Mouse (Mus musculus) adrenal gland, adult 8-10 months (tissue): Measurements from ENCODE around the gene Plaur. TPM values are rescaled to one million over a fixed set of nuclear protein-coding genes. Genes with fewer than 3 reads are reported as not detected.

Experiments used
- DNase-seq: peaks from one replicate; pipeline ENCODE4 v3.0.0; 2022
- total RNA-seq, 4 experiments: library from RNA; stranded (reverse); gene quantifications; 2 replicates each; pipeline ENCODE4 v1.2.4; 2022

Plaur gene
- total RNA-seq, 4 experiments from 2014 or later, result 9.6 to 19.2 (median 10.2) TPM

- no peak for DNase-seq
Observed at GRCm38 (mm10) chr7:24446697-24447340, 15.5 kb upstream of the Plaur start.

GRCm38 (mm10) chr7:24448782-24449517 is 13.3 kb upstream of the Plaur start:
- peak; percentile 53 for DNase-seq

GRCm38 (mm10) chr7:24450585-24451017 is 11.7 kb upstream of the Plaur start:
- DNase-seq, result no peak

- DNase-seq, result no peak
Observed at GRCm38 (mm10) chr7:24451855-24452311, 10.4 kb upstream of the Plaur start, which contains the start of gene Irgc1. Gene Irgc1 (minus strand): TSS chr7:24452297.

- DNase-seq, result no peak
Observed at GRCm38 (mm10) chr7:24454199-24454598, 8.1 kb upstream of the Plaur start.

GRCm38 (mm10) chr7:24455726-24456125 is 6.6 kb upstream of the Plaur start:
- DNase-seq, result peak; percentile 21

GRCm38 (mm10) chr7:24457726-24458370 is 4.4 kb upstream of the Plaur start:
- no peak for DNase-seq

GRCm38 (mm10) chr7:24459440-24459839 is 2.8 kb upstream of the Plaur start:
- no peak for DNase-seq

GRCm38 (mm10) chr7:24459843-24460242 is 2.4 kb upstream of the Plaur start:
- no peak for DNase-seq

GRCm38 (mm10) chr7:24461376-24462051 is 770 bp upstream of the Plaur start:
- peak; percentile 75 for DNase-seq

- no peak for DNase-seq
Observed at GRCm38 (mm10) chr7:24466835-24467234, 4.6 kb downstream of the Plaur start.

GRCm38 (mm10) chr7:24467886-24468285 is 5.6 kb downstream of the Plaur start:
- no peak for DNase-seq

- no peak for DNase-seq
Observed at GRCm38 (mm10) chr7:24469126-24469525, 6.8 kb downstream of the Plaur start.

- DNase-seq, result peak; percentile 85
Observed at GRCm38 (mm10) chr7:24470356-24470755, 8.1 kb downstream of the Plaur start.

- DNase-seq, result no peak
Observed at GRCm38 (mm10) chr7:24472442-24472841, 10.2 kb downstream of the Plaur start.

GRCm38 (mm10) chr7:24472937-24473336 is 10.7 kb downstream of the Plaur start:
- DNase-seq, result no peak

GRCm38 (mm10) chr7:24473913-24474529 is 11.7 kb downstream of the Plaur start:
- DNase-seq, result no peak

- DNase-seq, result no peak
Observed at GRCm38 (mm10) chr7:24474811-24475506, 12.7 kb downstream of the Plaur start.

- no peak for DNase-seq
Observed at GRCm38 (mm10) chr7:24476338-24476737, 14.1 kb downstream of the Plaur start.

GRCm38 (mm10) chr7:24476856-24477255 is 14.6 kb downstream of the Plaur start:
- no peak for DNase-seq

GRCm38 (mm10) chr7:24478911-24479310 is 16.6 kb downstream of the Plaur start:
- no peak for DNase-seq

- DNase-seq, result no peak
Observed at GRCm38 (mm10) chr7:24479685-24480084, 17.4 kb downstream of the Plaur start.
